Mouse (Mus musculus) adrenal gland, adult (tissue): ENCODE results near the gene Prap1.

ENCODE experiments used
- DNase-seq, 2 experiments: peaks; one replicate each; pipeline ENCODE4 v3.0.0; 2022 to 2023; ENCODE audit warnings: low spot score in 1 of 2; ENCODE audit not compliant: inconsistent age in 2 of 2

Prap1 gene

DNA sequence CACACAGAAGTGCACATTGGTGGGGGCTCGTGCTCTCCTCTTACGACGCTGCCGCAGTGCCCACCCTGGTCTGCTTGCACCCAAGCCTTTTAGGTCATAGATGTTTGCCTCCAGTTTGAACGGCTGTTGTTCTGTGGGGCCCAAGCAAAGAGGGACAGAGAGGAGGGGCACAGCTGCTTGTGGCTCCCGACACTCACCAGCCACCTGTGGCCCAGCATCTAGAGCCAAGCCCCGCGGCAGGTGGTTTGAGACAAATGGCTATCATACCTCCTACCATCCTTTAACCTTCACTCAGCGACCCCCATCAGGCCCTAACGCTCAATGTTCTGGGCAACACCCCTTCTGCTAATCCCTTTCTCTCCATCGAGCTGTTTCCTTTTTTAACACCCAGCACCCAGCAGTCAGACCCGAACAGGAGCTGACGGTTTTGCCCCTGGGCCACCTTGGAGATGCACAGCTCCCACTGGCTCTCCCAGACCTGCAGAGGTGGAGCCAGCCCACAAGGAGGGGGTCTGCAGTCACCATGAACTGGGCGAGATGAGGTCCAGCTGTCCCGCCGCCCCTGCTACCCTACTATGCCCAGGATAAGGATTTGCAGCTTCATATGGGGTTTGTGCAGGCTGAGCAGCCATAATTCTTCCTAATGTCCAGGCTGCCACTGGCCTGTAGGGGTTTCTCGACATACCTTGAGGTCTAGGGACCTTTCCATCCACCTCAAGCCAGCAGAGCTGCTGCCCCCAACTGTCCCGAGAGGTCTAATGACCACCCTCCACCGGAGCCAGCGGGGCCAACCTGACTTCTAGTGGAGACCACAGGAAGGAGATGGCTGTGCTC, 11.6 kb upstream of the Prap1 start:
- DNase-seq, result peak in 1 of 2 experiments; percentile 44

DNA sequence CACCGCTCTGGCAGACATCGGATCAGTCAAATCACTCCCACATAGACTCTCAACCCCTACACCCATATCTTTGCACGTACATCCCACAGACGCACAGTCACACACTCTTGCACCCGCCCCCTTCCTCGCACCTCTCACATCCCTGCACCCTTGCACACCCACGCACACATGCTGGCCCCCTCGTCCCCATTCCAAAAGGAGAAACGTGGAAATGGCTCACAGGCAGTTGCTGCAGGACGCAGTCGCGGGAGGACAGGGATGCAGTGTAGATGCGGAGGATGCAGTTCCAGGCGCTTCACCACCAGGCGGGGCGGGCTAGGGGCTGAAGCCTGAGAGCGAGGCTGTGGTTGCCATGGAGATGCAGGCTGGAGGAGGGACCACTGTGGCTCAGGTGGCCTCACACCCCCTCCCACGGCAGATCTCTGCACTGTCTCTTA, 10.9 kb upstream of the Prap1 start, which contains the start of gene Caly:
TSS of gene Caly (minus strand) at position 307 of the 437 bp plus-strand sequence.
- peak; percentile 30 to 56 for DNase-seq

DNA sequence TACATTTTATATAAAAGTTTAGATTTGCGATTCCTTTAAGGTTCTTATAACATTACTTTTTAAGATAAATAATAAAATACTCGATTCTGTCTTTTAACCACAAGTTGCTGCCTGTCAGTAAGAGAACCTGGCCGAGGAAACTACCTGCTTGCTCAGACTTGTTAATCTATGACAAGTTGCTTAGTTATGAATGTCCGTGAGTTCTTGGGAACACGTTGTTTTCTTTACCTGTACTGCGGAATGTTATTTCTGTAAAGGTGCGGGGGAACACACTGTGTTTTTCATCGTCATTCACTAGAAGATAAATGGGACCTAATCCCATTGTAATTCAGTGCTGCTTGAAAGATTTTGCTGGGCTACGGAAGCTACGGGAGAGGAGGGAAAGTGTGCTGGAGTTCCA, 2.6 kb upstream of the Prap1 start:
- DNase-seq, result no peak

DNA sequence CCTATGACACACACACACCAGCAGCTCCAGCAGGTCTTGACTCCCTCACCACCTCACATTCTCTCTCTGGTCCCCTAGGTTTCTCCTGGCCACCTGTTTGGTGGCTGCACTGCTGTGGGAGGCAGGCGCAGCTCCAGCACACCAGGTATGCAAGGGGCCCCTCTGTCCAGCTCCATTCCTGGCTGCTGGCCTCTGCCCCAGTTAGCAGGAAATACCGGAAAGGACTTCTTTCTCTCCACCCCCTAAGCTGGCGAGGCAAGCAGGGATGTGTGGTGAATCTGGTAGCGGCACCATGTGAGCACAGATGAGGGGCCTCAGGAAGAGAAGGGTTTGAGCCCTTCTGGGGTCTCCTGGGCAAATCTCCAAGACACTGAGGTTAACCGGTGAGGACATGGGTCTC, 1.8 kb downstream of the Prap1 start:
- DNase-seq, result peak in 1 of 2 experiments; percentile 47

DNA sequence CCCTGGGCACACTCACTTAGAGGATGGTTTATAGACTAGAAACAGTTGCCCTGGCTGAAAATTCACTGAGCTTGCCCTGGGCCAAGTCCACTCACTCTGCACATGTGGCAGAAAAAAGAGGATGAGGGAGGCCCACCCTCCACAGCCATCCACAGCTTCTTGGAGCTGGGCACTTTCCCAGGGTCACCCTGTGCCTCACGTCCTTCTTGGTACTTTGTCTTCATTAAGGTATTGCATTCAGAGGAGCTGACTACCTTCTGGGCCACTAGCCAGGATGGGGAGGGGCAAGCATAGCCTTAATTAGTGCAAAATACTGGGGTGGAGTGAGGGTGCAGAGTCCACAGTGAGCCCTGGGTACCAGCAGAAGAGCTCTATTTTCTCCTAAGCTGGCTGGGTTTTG, 2.4 kb downstream of the Prap1 start:
- no peak for DNase-seq

DNA sequence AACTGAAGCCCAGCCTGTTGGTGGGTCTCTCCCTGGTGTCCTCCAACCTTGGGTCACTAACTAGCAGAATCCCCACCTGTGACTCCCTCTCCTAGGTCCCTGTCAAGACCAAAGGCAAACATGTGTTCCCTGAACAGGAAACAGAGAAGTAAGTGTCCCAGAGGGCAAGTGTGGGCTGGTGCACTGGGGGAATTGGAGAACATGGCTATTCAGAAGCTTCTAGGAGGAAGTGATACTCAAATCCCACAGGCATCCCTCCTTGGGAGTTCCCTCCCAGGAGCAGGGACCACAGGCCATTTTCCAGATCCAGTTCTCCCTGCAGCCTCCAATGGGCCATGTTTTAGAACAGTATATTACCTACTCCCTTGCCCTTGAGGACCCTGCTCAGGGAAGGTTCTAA, 2.9 kb downstream of the Prap1 start:
- peak in 1 of 2 experiments; percentile 24 for DNase-seq

DNA sequence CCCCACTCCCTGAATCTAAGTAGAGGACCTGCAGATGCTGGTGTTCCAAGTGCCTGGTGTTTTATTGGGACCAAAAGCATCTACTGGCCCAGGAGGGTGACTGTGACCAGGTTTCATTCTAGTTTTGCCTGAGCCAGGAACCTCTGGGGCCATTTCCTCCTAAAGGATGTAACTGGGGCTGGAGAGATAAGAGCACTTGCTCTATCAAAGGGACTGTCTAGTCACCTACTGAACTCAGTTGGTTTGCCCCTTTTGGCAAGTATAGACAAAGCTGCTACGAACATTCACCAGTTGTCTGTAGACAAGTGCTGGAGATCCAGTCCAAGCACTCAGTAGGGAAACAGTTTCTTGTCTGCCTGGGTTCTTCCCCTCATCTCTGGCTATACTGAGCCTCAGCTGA, 5.3 kb downstream of the Prap1 start:
- DNase-seq, result no peak

DNA sequence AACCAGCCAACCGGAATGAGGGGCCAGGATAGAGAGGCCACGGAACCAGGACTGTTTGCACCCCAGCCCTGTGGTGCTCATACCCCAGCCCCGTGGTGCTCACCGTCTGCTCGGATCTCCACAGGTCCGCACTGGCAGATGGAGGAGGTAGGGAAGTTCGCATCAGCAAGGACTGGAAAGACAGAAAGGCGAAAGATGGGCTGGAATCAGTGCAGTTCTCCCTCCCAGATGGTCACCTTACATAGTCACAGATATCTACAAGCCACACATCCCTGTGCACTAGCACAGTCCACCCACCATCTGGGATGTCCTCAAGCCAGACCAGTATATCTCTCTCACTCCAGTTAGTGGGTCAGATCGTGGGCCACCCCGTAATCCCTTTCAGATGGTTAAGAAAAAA, 8.3 kb downstream of the Prap1 start:
- peak in 1 of 2 experiments; percentile 65 for DNase-seq

DNA sequence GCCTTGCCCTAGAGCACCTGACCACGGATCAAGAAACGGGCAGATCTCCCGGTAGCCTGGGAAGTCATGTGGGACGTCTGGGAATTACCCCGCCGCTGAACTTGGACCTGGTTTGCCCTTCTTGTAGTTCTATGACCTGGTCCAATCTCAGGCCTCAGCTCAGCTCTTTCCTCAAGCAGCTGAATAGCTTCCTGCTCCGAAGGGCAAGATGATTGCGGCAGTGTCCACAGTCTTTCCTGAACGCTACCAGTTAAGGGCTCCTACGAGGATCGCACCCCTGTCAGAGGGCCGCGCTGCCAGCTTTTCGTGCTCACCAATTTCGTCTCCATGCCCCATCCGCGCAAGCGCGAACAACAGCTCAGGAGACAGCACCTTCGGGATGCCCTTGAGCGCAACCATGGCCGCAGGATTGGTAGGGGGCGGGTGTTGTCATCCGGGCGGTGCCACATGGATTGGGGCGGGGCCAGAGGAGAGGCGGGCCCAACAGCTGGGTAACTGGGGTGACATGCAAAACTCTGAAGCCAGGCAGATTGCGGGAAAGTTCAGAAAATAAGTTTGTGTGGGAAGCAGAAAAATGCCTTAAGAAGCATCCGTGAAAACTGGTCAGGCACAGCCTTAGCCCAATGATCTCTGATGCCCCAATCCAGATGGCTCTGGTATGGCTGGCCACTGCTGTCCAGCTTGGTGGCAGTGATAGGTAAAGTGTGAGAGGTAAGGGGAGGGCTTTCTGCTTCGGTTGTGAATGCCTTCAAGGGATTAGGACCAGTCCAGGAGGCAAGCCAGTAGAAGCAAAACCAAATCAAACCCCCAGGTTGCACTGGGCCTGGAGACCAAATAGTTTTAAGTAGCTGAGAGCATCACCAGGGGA, 9.0 kb downstream of the Prap1 start, which contains the start of gene Fuom:
TSS of gene Fuom (minus strand) at position 449 of the 868 bp plus-strand sequence.
- DNase-seq, result peak; percentile 96 to 98

DNA sequence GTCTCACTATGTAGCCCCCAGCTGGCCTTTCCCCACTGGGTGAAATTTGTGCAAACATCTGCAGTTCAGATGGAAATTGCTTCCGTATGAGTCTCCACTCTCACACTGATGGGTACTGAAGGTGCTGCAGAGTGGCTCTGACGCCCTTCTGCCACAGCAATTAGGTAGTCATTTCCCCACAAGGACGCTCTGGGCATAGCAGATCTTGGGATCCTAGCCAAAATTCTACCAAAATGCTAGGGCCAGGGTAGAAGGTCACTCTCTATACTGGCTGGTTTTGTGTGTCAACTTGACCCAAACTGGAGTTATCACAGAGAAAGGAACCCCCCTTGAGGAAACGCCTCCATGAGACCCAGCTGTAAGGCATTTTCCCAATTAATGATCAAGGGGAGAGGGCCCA, 10.8 kb downstream of the Prap1 start:
- peak; percentile 50 to 87 for DNase-seq

DNA sequence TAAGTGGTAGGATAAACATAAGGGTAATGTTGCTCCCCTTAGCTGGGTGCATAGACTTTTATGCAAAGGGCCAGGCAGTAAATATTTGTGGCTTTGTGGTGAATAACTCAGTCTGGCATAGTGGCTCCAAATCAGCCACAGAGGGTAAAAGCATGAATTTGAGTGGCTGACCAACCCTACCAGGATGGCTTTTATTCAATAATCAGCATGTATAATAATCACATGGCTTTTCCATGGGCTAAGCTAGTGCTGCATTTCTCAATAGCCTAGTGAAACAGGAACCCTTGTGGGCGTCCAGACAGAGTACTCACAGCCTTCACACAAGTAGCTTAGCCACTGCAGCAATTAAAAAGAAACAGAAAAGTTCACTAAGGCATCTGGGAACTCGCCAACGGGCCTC, 18.7 kb downstream of the Prap1 start:
- DNase-seq, result peak in 1 of 2 experiments; percentile 17

DNA sequence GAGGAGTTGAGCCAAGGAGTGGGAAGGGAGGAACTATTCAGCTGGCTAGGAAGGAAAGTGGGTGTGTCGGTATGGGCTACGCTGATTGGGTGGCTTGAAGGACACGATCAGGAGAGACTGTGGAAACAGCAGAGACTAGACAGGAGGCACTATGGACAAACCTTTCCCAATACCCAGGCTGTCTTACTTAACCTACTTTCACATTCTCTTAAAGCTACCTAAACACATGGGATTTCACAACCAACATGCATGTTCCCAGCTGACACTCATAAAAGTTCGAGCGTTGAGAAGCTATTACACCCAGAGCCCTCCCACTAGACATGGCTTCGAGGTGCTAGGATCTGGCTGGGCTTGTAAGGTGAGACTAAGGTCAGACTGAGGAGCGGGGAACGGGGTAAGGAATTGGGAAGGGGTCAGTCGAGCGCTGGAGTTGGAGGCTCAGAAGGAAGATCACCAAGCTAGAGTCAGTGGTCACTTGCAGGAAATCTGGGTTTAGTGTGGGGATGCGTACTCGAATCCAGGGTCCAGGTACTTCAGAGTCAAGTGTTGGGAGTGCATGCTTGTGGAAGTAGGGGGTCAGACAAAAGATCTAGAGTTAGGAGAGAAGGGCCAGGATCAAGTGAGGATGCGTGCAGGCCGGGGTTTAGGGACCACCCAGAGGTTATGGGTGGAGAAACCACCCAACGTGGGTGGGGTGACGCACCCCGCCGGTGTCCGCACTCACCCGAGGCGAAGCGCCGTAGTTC, 22.6 kb downstream of the Prap1 start, which contains the start of gene Paox:
TSS of gene Paox (plus strand) at position 217 of the 746 bp plus-strand sequence.
- peak; percentile 78 to 91 for DNase-seq

DNA sequence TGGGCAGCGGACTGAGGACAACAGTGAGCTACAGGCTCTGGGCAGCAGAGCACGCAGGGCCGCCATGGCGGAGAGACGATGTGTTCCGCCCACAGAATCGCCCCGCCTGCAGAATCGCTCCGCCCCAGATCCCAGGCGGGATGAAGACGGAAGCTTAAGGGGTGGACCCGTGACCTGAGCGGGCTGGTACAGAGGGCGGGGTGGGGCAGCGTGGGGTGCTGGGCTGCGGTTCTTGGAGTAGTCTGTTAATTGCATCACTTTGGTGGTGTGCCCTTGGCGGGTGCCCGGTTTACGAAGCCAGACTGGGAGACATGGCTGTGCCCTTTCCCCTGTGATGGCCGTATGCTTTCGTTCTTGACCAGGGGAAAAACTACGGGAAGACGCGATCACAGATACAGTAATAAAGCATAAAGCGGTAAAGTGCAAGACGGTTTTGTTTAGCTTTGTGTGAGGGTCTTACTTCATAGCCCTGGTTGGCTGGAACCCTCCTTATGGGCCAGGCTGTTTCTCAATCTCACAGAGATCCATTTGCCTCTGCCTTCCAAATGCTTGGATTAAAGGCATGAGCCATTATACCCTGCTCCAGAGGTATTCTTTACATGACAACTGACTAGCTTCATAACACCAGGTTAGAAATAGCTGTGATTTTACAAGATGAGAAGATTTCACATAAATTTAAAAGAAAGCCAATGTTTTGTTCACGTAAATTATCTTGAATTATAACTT, 23.3 kb downstream of the Prap1 start, which contains the start of gene Echs1:
TSS of gene Echs1 (minus strand) at position 148 of the 726 bp plus-strand sequence.
- DNase-seq, result peak; percentile 96 to 98

DNA sequence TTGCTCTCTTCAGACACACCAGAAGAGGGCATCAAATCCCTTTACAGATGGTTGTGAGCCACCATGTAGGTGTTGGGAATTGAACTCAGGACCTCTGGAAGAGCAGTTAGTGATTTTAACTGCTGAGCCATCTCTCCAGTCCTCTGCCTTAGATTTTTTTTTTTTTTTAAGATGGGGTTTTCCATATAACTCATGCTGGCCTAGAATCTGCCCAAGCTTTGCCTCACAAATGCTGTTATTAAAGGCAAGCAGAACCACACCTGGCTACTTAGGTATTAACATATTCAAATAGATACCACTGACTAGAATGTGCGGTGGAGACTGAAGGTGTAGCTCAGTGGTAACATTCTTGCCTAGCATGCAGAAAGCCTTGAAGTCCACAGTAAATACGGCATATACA, 27.3 kb downstream of the Prap1 start:
- DNase-seq, result no peak

DNA sequence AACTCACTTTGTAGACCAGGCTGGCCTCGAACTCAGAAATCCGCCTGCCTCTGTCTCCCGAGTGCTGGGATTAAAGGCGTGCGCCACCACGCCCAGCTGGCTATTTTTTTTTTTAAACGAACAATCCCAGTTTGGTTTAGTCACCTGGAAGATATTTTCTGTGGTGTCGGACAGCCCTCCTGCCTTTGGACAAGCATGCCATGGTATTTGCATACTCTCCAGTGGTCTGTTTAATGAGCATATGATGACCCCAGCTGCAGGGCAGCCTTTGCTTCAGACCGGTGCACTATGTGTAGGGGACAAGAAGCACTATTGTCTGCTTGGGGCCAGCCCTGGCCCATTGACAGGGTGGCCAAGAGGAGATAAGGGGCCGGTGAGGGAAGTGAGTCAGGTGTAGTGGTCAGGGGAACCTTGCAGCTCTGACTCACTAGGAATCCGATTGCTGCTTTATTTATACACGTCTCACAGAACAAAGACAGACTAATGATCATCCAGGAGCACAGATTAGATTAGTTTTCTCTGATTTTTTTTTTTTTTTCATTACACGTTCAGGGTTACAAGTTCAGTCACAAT, 28.2 kb downstream of the Prap1 start:
- DNase-seq, result no peak

DNA sequence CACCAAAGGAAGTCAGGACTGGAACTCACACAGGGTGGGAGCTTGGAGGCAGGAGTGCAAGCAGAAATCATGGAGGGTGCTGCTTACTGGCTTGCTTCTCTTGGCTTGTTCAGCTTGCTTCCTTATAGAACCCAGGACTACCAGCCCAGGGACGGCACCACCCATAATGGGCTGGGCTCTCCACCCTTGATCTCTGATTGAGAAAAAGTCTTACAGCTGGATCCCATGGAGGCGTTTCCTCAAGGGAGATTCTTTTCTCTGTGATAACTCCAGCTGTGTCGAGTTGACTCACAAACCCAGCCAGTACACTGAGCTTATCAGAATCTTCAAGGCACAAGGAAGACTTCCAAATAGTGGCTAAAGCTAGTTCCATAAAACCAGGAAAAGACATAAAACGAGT, 29.6 kb downstream of the Prap1 start:
- DNase-seq, result no peak

DNA sequence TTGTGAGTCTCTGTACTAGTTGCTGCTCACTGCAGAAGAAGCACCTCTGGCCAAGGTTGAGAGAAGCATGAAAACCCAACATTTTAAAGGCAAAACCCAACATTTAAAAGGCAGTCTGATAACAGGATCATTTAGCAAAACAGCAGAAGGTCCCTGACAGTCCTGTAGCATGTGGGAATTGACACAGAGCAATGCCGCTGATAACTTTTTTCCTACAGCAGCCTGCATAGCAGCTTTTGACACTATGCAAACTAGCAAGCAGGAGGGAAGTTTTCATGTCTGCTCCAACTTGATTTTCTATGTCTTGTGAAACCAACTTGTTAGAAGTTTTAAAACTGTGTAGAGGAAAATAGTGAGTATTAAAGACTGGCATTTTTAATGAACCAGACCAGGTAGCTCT, 31.2 kb downstream of the Prap1 start:
- no peak for DNase-seq

DNA sequence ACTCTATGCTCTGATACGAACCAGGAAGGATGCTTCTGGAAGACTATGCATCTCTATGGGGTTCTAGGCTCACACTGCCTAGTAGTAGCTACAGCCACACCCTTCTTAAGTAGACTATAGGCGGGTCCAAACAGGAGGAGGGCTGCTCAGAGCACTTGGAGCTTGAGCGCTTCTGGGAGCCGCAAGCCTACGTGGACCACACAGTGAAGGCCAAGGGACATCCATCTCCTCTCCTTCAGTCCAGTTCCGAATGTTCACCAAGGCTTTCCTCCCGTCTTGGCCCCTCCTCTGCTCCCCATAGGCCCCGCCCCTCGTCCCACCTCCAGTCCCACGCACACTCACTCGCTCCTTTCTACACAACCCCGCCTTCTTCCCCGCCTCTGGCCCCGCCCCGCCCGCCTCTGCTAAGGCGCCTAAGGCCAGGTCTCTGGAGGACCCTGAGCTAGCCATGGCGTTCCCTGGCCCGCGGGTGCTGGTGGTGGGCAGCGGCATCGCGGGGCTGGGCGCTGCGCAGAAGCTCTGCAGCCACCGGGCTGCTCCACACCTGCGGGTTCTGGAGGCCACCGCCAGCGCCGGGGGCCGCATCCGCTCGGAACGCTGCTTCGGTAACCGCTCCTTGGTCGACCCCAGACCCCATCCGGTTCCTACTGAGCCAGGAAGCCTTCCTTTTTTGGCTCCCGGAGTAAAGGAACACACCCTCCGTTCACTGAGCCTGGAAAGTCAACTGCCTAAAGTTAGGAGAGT, 32.3 kb downstream of the Prap1 start:
- DNase-seq, result peak; percentile 96 to 98

DNA sequence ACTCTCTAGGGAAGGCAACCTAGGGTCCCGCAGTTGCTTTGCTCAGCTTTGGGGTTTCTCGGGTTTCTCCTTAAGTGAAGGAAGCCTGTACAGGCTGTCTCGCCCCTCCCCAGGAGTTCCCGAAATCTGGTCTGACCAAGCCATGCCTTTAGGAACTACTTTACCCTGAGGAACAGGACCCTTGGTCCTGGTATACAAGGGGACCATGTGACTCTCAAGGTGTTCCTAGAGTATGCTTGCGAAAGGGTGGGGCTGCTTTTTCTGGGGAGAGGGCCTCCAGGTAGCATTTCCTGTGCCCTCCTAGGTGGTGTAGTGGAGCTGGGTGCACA, 32.8 kb downstream of the Prap1 start:
- DNase-seq, result no peak
